Mouse (Mus musculus) embryo, embryonic 10 days (tissue): ENCODE data around the gene Adcy9.
A peak's percentile ranks its signal among the peaks of the same experiment; 100 is the strongest.

Experiments used
- DNase-seq: peaks from one replicate; pipeline ENCODE4 v3.0.0-alpha.2; 2015; ENCODE audit warnings: low spot score

The Adcy9 gene

GRCm38 (mm10) chr16:4418776-4419545 lies 1.3 kb downstream of the Adcy9 start:
- DNase-seq, result peak; percentile 32

DNA sequence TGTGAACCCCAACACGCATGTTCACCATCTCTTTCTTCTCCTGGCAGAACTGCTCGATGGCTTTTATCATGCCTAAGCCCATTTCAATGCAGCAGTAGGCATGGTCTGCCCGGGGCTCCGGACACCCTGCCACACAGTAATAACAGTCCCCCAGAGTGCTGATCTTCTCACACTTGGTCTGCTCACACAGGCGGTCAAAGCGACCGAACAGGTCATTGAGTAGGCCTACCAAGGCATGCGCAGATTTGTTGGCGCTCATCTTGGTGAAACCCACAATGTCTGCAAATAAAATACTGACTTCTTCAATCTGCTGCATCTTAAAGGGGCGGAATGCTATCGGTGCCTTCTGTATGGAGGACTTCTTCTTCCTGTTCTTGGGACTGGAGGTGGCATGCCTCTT lies 2.2 kb downstream of the Adcy9 start:
- no peak for DNase-seq

DNA sequence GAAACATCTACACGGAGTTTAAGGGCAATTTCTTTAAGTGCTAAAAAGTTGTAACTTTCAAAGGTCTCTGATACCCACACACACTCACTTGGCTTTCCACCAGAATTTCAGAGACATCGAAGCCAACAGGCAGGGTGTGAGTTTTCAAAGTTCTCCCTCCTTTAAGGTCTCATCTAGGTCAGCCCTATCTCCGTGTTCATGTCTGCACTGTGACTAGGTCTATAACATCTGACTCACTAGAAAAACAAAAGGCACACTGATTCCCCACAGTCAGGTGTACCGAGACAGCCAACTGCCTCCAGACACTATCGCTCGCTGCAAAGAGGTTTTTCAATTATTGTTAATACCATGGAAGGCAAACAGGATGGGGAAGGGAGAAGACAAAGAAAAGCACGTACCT lies 2.8 kb downstream of the Adcy9 start:
- no peak for DNase-seq

DNA sequence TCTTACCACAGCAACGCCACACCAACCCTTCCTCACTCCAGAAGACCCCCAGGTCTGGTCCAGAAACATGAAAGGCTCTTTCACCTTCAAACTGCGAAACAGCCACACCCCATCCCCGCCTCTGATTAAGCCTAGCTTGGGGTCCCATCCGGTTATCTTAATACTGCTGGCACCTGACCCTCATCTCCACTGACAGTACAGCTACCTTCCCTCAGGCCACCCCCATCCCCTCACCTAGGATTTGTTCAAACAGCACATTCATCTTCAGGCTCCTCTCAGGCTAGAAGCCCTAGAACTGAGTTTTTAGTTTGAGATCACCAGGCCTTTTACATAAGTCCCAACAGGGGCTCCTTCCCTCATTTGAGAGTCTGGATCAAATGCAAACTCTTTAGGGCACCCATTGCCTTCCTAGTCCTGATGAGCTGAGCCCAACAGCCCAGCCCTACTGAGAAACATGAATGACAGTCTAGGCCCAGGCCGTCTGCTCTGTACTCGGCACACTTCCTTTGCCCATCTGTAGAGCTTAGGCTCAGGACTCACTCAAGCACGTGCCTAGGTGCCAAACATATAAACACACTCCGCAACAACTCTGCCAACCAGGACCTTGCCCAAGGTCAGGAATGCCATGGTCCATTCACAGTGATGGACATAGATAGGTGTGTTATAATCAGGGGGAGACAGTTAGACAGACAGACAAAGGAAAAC lies 5.3 kb downstream of the Adcy9 start:
- DNase-seq, result no peak

GRCm38 (mm10) chr16:4413988-4414880 lies 6.1 kb downstream of the Adcy9 start:
- DNase-seq, result no peak

DNA sequence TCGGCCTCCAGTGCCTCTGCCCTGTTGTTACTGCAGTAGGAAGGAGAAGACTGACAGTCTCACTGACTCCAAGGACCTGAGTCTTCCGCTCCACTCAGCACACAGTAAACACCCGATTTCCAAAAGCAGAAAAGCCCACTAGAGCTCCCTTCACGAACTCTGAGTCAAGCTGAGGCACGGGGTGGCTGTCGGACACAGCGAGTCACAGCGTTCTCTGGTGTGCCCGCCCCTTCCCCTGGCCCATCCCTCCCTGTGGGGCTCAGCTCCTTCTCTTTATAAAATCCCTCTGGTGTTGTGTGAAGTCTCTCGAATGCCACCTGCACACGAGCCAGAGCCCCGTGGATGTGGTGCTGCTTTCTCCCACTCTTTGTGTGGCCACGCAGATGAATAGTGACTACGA lies 7.0 kb downstream of the Adcy9 start:
- no peak for DNase-seq

- no peak for DNase-seq
Observed at GRCm38 (mm10) chr16:4412298-4412697, 8.0 kb downstream of the Adcy9 start.

DNA sequence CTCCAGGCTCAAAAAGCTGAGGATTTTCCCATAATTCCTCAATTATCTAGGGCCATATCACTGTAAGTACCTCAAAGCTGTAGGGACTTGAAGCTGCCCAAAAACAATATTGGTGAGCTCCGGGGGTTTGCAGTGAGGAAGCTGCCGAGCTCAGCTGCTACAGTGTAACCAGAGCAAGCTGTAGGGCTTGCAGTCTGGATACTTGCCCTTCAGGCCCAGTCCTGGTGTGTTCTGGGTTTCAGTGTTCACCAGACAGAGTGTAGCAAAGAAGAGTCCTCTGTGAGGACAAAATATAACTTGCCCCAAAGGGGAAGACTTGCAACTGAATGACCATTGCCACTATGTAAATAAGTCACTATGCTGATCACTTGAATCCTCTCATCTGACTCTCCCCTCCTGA lies 9.0 kb downstream of the Adcy9 start:
- DNase-seq, result no peak

- DNase-seq, result no peak
Observed at GRCm38 (mm10) chr16:4407536-4407935, 12.8 kb downstream of the Adcy9 start.

GRCm38 (mm10) chr16:4406706-4407105 lies 13.6 kb downstream of the Adcy9 start:
- no peak for DNase-seq

DNA sequence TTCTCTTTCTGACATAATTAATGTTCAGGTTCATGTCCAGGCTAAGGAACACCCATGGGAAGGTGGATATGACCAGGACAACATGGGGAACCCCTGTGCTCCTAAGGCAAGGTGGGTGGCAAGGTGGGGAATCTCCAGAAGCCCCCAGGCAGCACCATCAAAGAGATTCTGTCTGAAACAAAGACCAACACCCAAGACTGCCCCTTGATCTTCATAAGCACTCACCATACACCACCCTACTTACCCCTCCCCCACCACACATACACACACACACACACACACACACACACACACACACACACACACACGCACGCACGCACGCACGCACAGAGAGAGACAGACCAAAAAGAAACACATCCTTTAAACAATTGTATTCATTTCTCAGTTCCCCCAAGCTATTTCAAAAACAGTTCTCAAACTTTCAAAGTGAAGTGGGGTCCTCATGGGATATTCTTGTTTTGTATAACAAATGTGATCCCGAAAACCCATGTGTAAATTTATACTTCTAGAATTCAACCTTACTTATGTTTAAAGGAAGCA lies 14.2 kb downstream of the Adcy9 start:
- no peak for DNase-seq

GRCm38 (mm10) chr16:4404933-4405761 lies 15.2 kb downstream of the Adcy9 start:
- DNase-seq, result no peak

GRCm38 (mm10) chr16:4401109-4401508 lies 19.2 kb downstream of the Adcy9 start:
- DNase-seq, result no peak

DNA sequence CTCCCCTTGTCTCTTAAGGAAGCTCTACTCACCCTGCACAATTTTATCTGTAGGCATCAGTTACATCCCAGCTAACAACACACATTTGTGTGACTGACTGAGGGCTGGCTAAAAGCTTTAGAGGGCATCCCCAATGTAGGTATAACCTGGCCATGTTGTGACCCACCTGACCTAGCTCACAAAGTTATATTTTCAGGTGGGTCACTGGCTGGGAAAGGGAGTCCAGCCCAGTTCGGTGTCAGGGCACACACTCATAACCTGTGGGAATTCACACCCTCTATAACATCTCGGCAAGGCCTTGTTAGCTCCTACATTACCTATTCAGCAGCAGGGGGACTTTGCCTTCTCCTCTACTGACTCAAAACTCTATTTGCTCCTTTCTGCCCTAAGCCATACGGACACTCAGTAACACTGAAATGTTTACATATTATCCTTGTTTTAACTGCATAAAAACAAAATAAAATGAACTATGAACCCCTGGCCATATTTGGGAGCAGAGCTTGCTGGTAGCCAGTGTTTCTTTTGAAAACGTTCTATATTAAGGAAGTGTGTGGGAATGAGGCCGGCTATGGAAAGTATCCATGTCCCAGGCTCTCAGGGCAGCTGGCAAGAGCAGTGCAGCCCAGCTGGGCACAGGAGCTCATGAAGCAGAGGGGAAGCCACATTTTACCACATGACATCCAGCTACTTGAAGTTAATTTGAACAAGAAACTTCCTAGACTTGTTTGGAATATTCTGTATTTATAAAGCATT lies 20.7 kb downstream of the Adcy9 start:
- no peak for DNase-seq

DNA sequence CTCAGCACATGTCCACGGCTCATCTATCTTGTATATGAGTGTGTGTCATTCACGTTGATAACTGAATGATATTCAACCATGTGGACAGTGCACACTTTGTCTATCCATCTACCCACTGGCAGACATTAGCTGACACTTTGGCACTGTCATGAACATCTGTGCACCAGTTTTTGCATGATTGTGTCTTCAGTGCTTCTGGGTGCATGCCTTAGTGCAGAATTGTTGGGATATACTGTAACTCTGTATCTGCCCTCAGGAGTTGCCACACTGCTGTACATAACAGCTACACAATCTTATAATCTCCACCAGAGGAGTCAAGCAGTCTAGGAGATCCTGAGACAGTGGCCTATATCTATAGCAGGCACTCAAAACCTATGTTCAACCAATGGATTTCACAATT lies 21.5 kb downstream of the Adcy9 start:
- DNase-seq, result no peak

GRCm38 (mm10) chr16:4397636-4398035 lies 22.7 kb downstream of the Adcy9 start:
- DNase-seq, result no peak

DNA sequence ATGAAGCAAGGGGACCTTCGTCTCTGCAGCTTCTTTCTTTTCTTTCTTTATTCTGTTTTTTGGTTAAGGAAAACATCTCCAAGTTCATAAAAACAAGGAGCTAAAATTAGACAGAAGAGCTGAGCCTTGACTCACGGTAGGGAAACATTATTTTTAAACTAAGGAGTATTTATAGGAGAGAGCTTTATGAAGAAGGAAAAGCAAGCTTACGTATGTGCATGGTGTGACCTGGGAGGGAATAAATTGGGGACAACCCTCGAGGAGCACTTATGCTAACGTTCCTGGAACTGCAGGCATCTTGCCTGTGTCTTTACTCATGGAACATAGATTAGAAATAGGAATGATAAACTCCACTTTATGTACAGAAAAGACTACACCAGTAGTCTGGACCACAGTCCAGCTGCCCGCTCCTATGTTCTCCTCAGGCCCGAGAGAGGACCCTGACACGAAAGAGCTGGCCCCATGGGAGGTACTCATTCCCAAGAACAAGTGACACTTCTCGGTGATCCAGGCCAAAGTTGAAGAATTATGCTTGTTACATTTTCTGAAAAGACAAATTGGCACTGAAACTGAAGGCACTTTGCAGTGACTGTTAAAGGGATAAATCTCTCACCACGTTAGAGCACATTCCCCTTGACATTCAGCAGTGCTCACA lies 24.5 kb downstream of the Adcy9 start:
- DNase-seq, result no peak

DNA sequence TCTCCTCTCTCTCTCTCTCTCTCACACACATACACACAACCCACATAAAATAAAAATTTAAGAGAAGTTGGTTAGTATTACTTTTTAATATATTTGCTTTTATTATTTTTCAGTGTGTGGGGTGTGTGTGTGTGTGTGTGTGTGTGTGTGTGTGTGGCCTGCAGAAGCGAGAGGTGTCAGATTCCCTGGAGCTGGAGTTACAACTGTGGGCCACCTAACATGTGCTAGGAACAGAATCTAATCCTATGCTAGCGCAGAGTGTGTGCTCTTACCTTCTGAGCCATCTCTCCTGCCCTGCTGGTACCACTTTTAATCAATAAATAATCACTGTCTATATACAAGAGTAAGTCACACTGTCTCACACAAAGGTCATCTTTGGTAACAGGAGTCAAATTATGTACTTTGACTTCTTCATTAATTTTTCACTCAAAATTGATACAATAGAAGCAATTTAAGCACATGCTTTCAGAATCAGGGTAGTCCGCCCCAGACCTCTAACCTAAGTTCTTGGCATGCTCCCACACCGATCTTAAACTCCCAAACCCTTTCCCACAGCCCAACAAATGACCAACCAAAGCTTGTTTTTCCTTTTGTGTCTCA lies 25.2 kb downstream of the Adcy9 start:
- DNase-seq, result no peak

- DNase-seq, result no peak
Observed at GRCm38 (mm10) chr16:4383473-4384038, 36.7 kb downstream of the Adcy9 start.
